Mouse (Mus musculus): ENCODE data around the gene Adgrv1. TPM values are rescaled to one million over a fixed set of nuclear protein-coding genes. Genes with fewer than 3 reads are reported as not detected.
"Not testable (repeated sequence)": the region's sequence is repeated elsewhere in the genome, so short reads cannot be mapped to it uniquely, and the experiment has no call there.

Gene Adgrv1
- total RNA-seq (2021) = under 1 TPM; 0.08 to 0.15 TPM
- long read RNA-seq, experiment 1, partial matches to known transcripts = 0 of 1 reads
- long read RNA-seq, experiment 1, other reads (novel, unspliced or antisense) = 1 of 1 reads
- long read RNA-seq, experiment 2 = 0 reads

- peak; percentile 26 to 53 for DNase-seq
These were observed at the start of gene Adgrv1 for GRCm38 (mm10) chr13:81632720-81633415. Adgrv1 (minus strand) TSS chr13:81633154.

DNA sequence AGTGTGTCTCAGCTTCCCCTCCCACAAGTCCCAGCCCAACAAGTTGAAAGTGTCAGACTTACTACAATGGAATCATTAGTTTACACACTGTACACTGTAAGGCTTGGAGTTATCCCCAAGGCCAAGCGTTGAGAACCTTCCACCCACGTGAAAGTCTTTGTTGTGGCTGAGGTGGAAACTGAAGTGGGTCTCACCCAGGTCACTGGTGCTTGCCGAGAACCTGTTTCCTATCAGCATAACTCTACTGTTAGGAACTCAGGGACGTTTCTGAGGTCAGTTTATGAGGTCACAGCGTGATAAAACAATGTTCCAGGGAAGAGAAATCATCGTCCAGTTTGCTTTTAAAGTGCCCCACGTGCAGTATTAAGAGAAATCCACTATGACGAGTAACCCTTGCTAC lies 42.4 kb upstream of the Adgrv1 start:
- no peak for DNase-seq

GRCm38 (mm10) chr13:81667713-81668112 lies 34.8 kb upstream of the Adgrv1 start:
- no peak for DNase-seq

DNA sequence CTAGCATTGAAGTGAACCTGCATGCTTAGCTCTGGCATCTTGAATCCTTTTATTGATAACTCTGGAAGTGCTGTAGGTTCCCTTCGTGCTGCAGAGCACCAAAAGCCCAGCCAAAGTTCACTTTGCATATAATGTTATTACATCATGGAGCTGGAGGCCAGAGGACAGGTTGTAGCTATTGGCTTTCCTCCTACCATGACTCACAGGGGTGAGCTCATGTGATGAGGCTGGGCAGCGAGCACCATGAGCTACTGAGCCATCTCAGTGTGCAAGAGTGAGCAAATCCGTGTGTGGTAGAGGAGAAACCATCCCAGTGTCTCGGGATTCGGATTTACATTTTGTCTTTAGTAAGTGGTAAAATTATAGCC lies 31.4 kb upstream of the Adgrv1 start:
- DNase-seq = peak in 1 of 2 experiments; percentile 21

- DNase-seq = no peak
These were observed 30.8 kb upstream of the Adgrv1 start for GRCm38 (mm10) chr13:81663566-81664330.

DNA sequence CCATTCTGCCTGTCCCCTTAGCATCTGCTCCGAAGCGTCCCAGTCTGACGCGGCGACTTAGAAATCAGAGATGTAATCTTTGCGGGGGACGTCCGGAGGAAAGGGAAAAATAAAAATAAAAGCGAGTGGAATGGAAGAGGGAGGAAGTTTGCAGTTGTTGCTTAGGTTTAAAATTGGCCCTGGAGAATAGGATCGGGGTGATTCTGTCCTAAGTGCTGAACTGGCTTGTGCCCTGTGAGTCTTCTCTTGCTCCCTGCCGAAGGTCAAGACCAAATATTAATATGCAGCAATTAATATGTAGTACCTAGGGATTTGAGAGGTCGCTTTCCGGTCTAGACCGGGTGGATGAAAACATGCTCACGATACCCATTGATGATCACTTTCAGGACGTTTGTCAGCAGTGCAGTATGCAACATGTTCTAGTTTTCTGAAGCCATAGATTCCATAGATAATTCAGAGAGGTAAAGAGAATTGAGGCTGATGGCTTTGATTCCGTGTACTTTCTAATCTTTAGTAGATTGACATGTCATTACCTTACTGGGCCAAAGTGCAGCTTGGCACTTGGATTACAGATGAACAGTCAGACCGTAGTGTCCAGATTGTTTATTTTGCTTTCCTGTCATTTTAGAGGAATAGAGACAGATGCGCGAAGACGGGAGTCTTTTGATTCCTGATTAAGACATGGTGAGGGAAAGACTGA lies 25.2 kb upstream of the Adgrv1 start:
- no peak for DNase-seq

GRCm38 (mm10) chr13:81657351-81658052 lies 24.5 kb upstream of the Adgrv1 start, which contains the start of gene Lysmd3:
Lysmd3 (plus strand) TSS chr13:81657663.
- peak; percentile 92 to 95 for DNase-seq

- no peak for DNase-seq
These were observed 24.0 kb upstream of the Adgrv1 start for GRCm38 (mm10) chr13:81657008-81657350.

GRCm38 (mm10) chr13:81656091-81656850 lies 23.3 kb upstream of the Adgrv1 start:
- DNase-seq = no peak

GRCm38 (mm10) chr13:81650382-81650781 lies 17.4 kb upstream of the Adgrv1 start:
- DNase-seq = not testable (repeated sequence)

DNA sequence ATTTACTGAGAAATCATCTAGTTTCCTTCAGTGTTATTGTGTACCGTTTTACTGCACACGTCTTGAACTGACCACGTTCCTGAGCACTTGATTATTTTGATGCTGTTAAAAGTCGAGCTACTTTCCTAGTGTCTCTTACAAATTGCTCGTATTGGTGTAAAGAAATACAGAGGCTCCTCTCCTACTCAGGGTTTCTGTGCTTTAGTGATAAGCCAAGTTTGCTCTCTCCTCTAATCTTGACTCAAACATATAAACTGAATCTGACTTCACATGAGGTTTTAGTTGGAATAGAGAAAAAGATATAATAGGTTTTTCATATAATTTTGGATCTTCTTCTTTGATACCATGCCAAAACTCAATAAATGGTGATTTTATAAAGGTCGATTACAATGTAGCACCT lies 13.4 kb upstream of the Adgrv1 start:
- DNase-seq = no peak

GRCm38 (mm10) chr13:81644047-81644565 lies 11.2 kb upstream of the Adgrv1 start:
- no peak for DNase-seq

DNA sequence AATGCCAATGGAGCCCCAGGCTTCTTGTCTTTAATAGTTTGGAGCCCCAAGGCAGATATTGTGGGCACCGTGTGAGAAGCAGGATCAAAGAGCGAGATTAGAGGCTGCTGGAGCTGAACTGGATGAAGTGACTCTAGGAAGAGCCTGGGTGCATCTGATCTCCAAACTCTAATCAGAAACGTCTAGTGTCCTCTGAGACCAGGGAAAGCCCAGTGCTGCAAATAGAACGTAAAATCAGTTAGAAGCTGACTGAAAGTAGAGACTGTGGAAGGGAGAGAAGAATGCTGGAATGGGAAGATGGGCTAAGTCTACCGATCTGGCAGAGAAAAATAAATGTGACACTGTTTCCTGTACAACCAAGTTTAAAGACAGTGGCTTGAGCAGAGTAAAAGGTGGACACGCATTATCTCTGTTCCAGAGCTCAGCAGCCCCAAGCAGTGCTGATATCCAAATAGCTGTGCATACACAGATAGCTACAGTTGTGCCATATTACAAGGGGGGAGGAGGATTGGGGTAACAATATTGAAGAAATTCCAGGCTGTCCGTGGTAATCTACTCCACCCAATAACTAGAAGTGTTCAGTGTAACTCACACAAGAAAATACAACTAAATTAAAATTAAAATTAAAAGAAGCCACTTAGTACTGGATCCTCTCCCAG lies 9.7 kb upstream of the Adgrv1 start:
- no peak for DNase-seq

GRCm38 (mm10) chr13:81641289-81642045 lies 8.5 kb upstream of the Adgrv1 start:
- DNase-seq = peak; percentile 14 to 57

DNA sequence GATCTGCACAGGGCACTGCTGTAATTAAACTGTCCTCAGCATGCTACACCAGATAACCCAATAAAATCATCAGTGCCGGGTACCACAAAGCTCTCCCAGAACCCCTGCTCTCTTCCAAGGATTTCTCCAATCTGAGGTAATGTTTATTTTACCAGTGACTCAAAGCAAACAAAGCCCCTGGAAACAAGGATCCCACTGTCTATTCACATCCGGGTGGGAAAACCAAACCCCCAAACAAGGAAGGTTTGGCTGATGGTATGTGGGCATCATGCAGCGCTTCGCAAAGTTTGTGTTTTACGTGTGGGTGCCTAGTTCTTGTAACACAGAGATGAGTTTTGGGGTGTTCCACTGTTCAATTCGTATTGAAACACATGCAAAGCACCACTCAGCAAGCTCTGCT lies 7.9 kb upstream of the Adgrv1 start:
- DNase-seq = no peak

GRCm38 (mm10) chr13:81639624-81640023 lies 6.7 kb upstream of the Adgrv1 start:
- no peak for DNase-seq

GRCm38 (mm10) chr13:81630566-81630965 lies 2.4 kb downstream of the Adgrv1 start:
- no peak for DNase-seq

GRCm38 (mm10) chr13:81629395-81629794 lies 3.6 kb downstream of the Adgrv1 start:
- DNase-seq = no peak

DNA sequence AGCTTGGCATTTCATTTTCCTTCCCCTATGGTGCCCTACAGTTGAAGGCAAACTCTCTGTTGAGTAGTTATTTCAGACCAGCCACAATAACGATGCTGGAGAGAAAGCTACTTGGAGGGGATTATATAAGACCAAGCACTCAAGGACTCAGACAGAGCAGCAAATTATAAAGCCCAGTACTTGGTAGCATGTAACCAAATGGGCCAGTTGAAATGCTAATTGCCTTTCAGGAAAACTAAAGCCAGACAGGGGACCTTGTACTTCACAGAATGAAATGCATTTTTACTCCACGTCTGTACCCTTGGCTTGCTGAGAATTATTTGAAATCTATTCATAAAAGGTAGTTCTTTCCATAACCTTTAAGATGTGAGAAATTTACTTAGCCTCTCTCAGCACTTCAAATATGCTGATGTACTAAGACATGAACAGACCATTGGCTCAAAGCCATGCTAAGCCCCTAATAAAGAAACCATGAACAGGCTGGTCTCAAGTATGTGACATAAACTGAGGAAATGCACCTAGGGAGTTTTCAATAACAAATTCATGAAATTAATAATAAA lies 4.2 kb downstream of the Adgrv1 start:
- DNase-seq = no peak

DNA sequence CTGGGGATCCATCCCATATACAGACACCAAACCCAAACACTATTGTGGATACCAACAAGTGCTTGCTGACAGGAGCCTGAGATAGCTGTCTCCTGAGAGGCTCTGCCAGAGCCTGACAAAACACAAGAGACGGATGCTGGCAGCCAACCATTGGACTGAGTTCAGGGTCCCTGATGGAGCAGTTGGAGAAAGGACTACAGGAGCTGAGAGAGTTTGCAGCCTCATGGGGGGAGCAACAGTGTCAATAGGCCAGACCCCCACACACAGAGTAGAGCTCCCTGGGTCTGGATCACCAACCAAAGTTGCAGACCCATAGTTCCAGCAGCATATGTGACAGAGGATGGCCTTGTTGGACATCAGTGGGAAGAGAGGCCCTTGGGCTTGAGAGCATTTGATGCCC lies 5.1 kb downstream of the Adgrv1 start:
- not testable (repeated sequence) for DNase-seq
